Mouse (Mus musculus) stomach, embryonic 16.5 days (tissue): ENCODE data around the gene Prune2. TPM values are rescaled to one million over a fixed set of nuclear protein-coding genes. Genes with fewer than 3 reads are reported as not detected.

ENCODE experiments used
- ATAC-seq: fragments of 200-750 bp; cut with Nextera tagmentation; 2 replicates; pipeline ENCODE4 v1.8.0; 2017; ENCODE audit warnings: moderate number of reproducible peaks, moderate TSS enrichment; ENCODE audit not compliant: insufficient read depth, low FRiP score
- H3K27ac ChIP-seq: fragments of 300-500 bp; sonication (generic); 2 replicates; pipeline ENCODE4 v1.5.1; 2014; ENCODE audit warnings: low read length
- H3K27me3 ChIP-seq: fragments of 300-500 bp; sonication (generic); 2 replicates; pipeline ENCODE4 v1.6.1; 2014; ENCODE audit warnings: low read length, control low read depth, mixed read lengths; ENCODE audit not compliant: control insufficient read depth, insufficient read depth
- H3K36me3 ChIP-seq: fragments of 300-500 bp; sonication (generic); 2 replicates; pipeline ENCODE4 v1.6.1; 2014; ENCODE audit warnings: low read length; ENCODE audit not compliant: control insufficient read depth, insufficient read depth
- H3K4me1 ChIP-seq: fragments of 300-500 bp; sonication (generic); 2 replicates; pipeline ENCODE4 v1.6.1; 2014; ENCODE audit warnings: low read length, control low read depth, mixed read lengths; ENCODE audit not compliant: control insufficient read depth, insufficient read depth
- H3K4me2 ChIP-seq: fragments of 300-500 bp; sonication (generic); 2 replicates; pipeline ENCODE4 v1.6.1; 2014; ENCODE audit warnings: low read depth, low read length, mixed read lengths
- H3K4me3 ChIP-seq: fragments of 300-500 bp; sonication (generic); replicated peaks from 2 replicates; pipeline ENCODE4 v1.5.1; 2014; ENCODE audit warnings: mild to moderate bottlenecking, low read length
- H3K9ac ChIP-seq: fragments of 300-500 bp; sonication (generic); 2 replicates; pipeline ENCODE4 v1.6.1; 2014; ENCODE audit warnings: low read length
- H3K9me3 ChIP-seq: fragments of 300-500 bp; sonication (generic); replicated peaks from 2 replicates; pipeline ENCODE4 v1.6.1; 2016; ENCODE audit warnings: low read length, control low read depth; ENCODE audit not compliant: control insufficient read depth
- WGBS: fragments of 180-500 bp; shearing (Covaris S2); extraction: QIAGEN DNeasy Blood & Tissue Kit; methylation state at CpG from one replicate; pipeline ENCODE4 v1.1.7; 2014; 5-methylcytosine and 5-hydroxymethylcytosine counted together
- polyA plus RNA-seq: library from polyadenylated mRNA; unstranded; fragments of >200 nt; fragmentation: Nextera tagmentation; extraction: Ambion mirVana; gene quantifications from 2 replicates; pipeline ENCODE4 v1.2.1, GENCODE M21; 2015

Prune2 gene
- 2.4 and 2.9 TPM in 2 replicates for polyA plus RNA-seq

- Histone ChIP-seq H3K27ac (no peak within 1 kb of the TSS), H3K9ac (peak within 1 kb of the TSS; percentile 62)
- WGBS = 1% methylated on average over 36 of the region's 36 CpGs
Observed at GRCm38 (mm10) chr19:16955613-16956271, at the start of gene Prune2. TSS of gene Prune2 (plus strand) at chr19:16956118.

GRCm38 (mm10) chr19:16911507-16911906, 44.4 kb upstream of the Prune2 start:
- H3K27me3 ChIP-seq = no peaks in the 10 kb centered on the region
- no peak for ATAC-seq
- no peaks in the 10 kb centered on the region for H3K9me3 ChIP-seq
- no peak overlapping the region for H3K4me3 ChIP-seq
- no peak overlapping the region for H3K4me2 ChIP-seq
- WGBS = 84% methylated on average over 5 of the region's 5 CpGs
- no peaks in the 10 kb centered on the region for H3K4me1 ChIP-seq
- no peak overlapping the region for H3K9ac ChIP-seq
- no peak overlapping the region for H3K27ac ChIP-seq
- no peaks in the 10 kb centered on the region for H3K36me3 ChIP-seq

More at GRCm38 (mm10) chr19:16955613-16956271, at the start of gene Prune2:
- peaks cover 7% of the 10 kb centered on the region; the same call in 1 of the 2 replicates for H3K4me1 ChIP-seq
- H3K4me2 ChIP-seq = peak within 1 kb of the TSS; percentile 85
- H3K36me3 ChIP-seq = no peaks in the 10 kb centered on the region
- peaks cover 25% of the 10 kb centered on the region for H3K27me3 ChIP-seq
- ATAC-seq = peak; percentile 91
- H3K4me3 ChIP-seq = peak within 1 kb of the TSS; percentile 48
- H3K9me3 ChIP-seq = no peaks in the 10 kb centered on the region

- H3K4me3 ChIP-seq = no peak overlapping the region
- no peak for ATAC-seq
- no peak overlapping the region for H3K9ac ChIP-seq
- H3K27me3 ChIP-seq = no peaks in the 10 kb centered on the region
- H3K27ac ChIP-seq = no peak overlapping the region
- H3K4me2 ChIP-seq = no peak overlapping the region
- H3K9me3 ChIP-seq = no peaks in the 10 kb centered on the region
- no peaks in the 10 kb centered on the region for H3K36me3 ChIP-seq
- H3K4me1 ChIP-seq = no peaks in the 10 kb centered on the region
- WGBS = 68% methylated on average over 4 of the region's 4 CpGs
Observed at GRCm38 (mm10) chr19:16924516-16924915, 31.4 kb upstream of the Prune2 start.

- no peak overlapping the region for H3K27ac ChIP-seq
- H3K36me3 ChIP-seq = no peaks in the 10 kb centered on the region
- H3K9ac ChIP-seq = no peak overlapping the region
- H3K27me3 ChIP-seq = no peaks in the 10 kb centered on the region
- H3K4me2 ChIP-seq = no peak overlapping the region
- H3K4me3 ChIP-seq = no peak overlapping the region
- no peak for ATAC-seq
- 78% methylated on average over 8 of the region's 8 CpGs for WGBS
- no peaks in the 10 kb centered on the region for H3K9me3 ChIP-seq
- no peaks in the 10 kb centered on the region for H3K4me1 ChIP-seq
Observed at GRCm38 (mm10) chr19:16934664-16935063, 21.3 kb upstream of the Prune2 start.

- WGBS = 75% methylated on average over 2 of the region's 2 CpGs
Observed at GRCm38 (mm10) chr19:16948794-16949313, 7.1 kb upstream of the Prune2 start.

GRCm38 (mm10) chr19:16949341-16949740, 6.6 kb upstream of the Prune2 start:
- no peaks in the 10 kb centered on the region for H3K36me3 ChIP-seq
- peaks cover 4% of the 10 kb centered on the region for H3K27me3 ChIP-seq
- no peak overlapping the region for H3K4me2 ChIP-seq
- H3K9me3 ChIP-seq = no peaks in the 10 kb centered on the region
- no peak overlapping the region for H3K4me3 ChIP-seq
- ATAC-seq = no peak
- no peak overlapping the region for H3K9ac ChIP-seq
- H3K4me1 ChIP-seq = no peaks in the 10 kb centered on the region
- H3K27ac ChIP-seq = no peak overlapping the region
- 83% methylated on average over 2 of the region's 2 CpGs for WGBS

More at GRCm38 (mm10) chr19:16948794-16949313, 7.1 kb upstream of the Prune2 start:
- Histone ChIP-seq H3K9me3 (no peaks in the 10 kb centered on the region), H3K4me3 (no peak overlapping the region), H3K4me2 (no peak overlapping the region), H3K36me3 (no peaks in the 10 kb centered on the region), H3K27me3 (no peaks in the 10 kb centered on the region; the same call in 1 of the 2 replicates), H3K27ac (no peak overlapping the region), H3K9ac (no peak overlapping the region), H3K4me1 (no peaks in the 10 kb centered on the region)
- ATAC-seq = no peak

GRCm38 (mm10) chr19:16950051-16950450, 5.9 kb upstream of the Prune2 start:
- WGBS = 63% methylated on average over 9 of the region's 9 CpGs
- H3K27ac ChIP-seq = no peak overlapping the region
- ATAC-seq = no peak

GRCm38 (mm10) chr19:16950664-16951363, 5.1 kb upstream of the Prune2 start:
- Histone ChIP-seq H3K36me3 (no peaks in the 10 kb centered on the region), H3K9me3 (no peaks in the 10 kb centered on the region), H3K4me3 (no peak overlapping the region), H3K27me3 (peaks cover 14% of the 10 kb centered on the region), H3K27ac (no peak overlapping the region), H3K4me1 (no peaks in the 10 kb centered on the region), H3K4me2 (no peak overlapping the region), H3K9ac (no peak overlapping the region)
- 77% methylated on average over 8 of the region's 8 CpGs for WGBS
- ATAC-seq = no peak

More at GRCm38 (mm10) chr19:16950051-16950450, 5.9 kb upstream of the Prune2 start:
- Histone ChIP-seq H3K4me3 (no peak overlapping the region), H3K4me1 (no peaks in the 10 kb centered on the region), H3K9me3 (no peaks in the 10 kb centered on the region), H3K27me3 (peaks cover 11% of the 10 kb centered on the region), H3K9ac (no peak overlapping the region), H3K4me2 (no peak overlapping the region), H3K36me3 (no peaks in the 10 kb centered on the region)

- no peaks in the 10 kb centered on the region for H3K36me3 ChIP-seq
- 73% methylated on average over 6 of the region's 6 CpGs for WGBS
- H3K4me1 ChIP-seq = peaks cover 7% of the 10 kb centered on the region; the same call in 1 of the 2 replicates
- H3K27me3 ChIP-seq = peaks cover 25% of the 10 kb centered on the region
- no peak overlapping the region for H3K4me2 ChIP-seq
- no peak for ATAC-seq
- no peak overlapping the region for H3K4me3 ChIP-seq
- H3K27ac ChIP-seq = no peak overlapping the region
- no peaks in the 10 kb centered on the region for H3K9me3 ChIP-seq
- H3K9ac ChIP-seq = no peak overlapping the region
Observed at GRCm38 (mm10) chr19:16954736-16955135, 1.2 kb upstream of the Prune2 start.
